Comparison of ENCODE assay signal across 8 mouse cellular contexts in genomic region chr14:16818602-16819250, GRCm38 (mm10). TPM values are rescaled to one million over a fixed set of nuclear protein-coding genes. Genes with fewer than 3 reads are reported as not detected.
DNase-seq lines count a peak whose midpoint lies in the region; ATAC-seq lines count a peak whose summit lies in the region.

TSS of gene Rarb (minus strand) at chr14:16819156.

- DNase-seq in cerebellum, postnatal 10 days: peak; percentile 15 to 27
- DNase-seq in cerebellum, adult 18-20 months: no peak
- no peak for DNase-seq in heart, postnatal 14 days
- DNase-seq in cerebellum, postnatal 25 days: no peak

- H3K36me3 ChIP-seq in midbrain, embryonic 12.5 days: no peaks in the 10 kb centered on the region
- H3K36me3 ChIP-seq in midbrain, embryonic 15.5 days (replicated peaks): no peaks in the 10 kb centered on the region
- H3K36me3 ChIP-seq in neural tube, embryonic 14.5 days (ENCODE audit: control insufficient read depth, insufficient read depth, low read length): no peaks in the 10 kb centered on the region

- no peak within 1 kb of the TSS for H3K9ac ChIP-seq in midbrain, embryonic 12.5 days (replicated peaks)
- H3K9ac ChIP-seq in midbrain, embryonic 15.5 days: no peak within 1 kb of the TSS
- no peak within 1 kb of the TSS for H3K9ac ChIP-seq in neural tube, embryonic 14.5 days (replicated peaks; ENCODE audit: low read depth, low read length)

- no peak for ATAC-seq in midbrain, embryonic 12.5 days (ENCODE audit: low FRiP score, low read depth)
- no peak for ATAC-seq in midbrain, embryonic 15.5 days (replicated peaks)
- ATAC-seq in neural tube, embryonic 14.5 days (ENCODE audit: low read depth): no peak
- ATAC-seq in megakaryocyte, adult 5-6 weeks (ENCODE audit: poor library complexity, severe bottlenecking): no peak

- WGBS in midbrain, embryonic 12.5 days: 96% methylated on average over 4 of the region's 4 CpGs
- 95% methylated on average over 4 of the region's 4 CpGs for WGBS in midbrain, embryonic 15.5 days
- WGBS in neural tube, embryonic 14.5 days: 95% methylated on average over 4 of the region's 4 CpGs

- H3K9me3 ChIP-seq in midbrain, embryonic 12.5 days: no peaks in the 10 kb centered on the region
- no peaks in the 10 kb centered on the region for H3K9me3 ChIP-seq in midbrain, embryonic 15.5 days
- no peaks in the 10 kb centered on the region for H3K9me3 ChIP-seq in neural tube, embryonic 14.5 days (ENCODE audit: control insufficient read depth, low read length)

- intact Hi-C loops in heart, postnatal 14 days (cut with DNase I): no loop called here

- H3K4me1 ChIP-seq in midbrain, embryonic 12.5 days: peaks cover 5% of the 10 kb centered on the region
- H3K4me1 ChIP-seq in midbrain, embryonic 15.5 days: peaks cover 9% of the 10 kb centered on the region
- 0 out of 2 replicates have a peak, but pooled peaks cover 2% of the 10 kb centered on the region for H3K4me1 ChIP-seq in neural tube, embryonic 14.5 days (ENCODE audit: control insufficient read depth, insufficient read depth, low read length)

- H3K4me3 ChIP-seq in midbrain, embryonic 12.5 days: no peak within 1 kb of the TSS
- H3K4me3 ChIP-seq in midbrain, embryonic 15.5 days: no peak within 1 kb of the TSS
- H3K4me3 ChIP-seq in neural tube, embryonic 14.5 days (ENCODE audit: low read depth, low read length): no peak within 1 kb of the TSS

- H3K4me2 ChIP-seq in midbrain, embryonic 12.5 days (replicated peaks): no peak within 1 kb of the TSS
- H3K4me2 ChIP-seq in midbrain, embryonic 15.5 days: no peak within 1 kb of the TSS
- no peak within 1 kb of the TSS for H3K4me2 ChIP-seq in neural tube, embryonic 14.5 days (ENCODE audit: low read depth, low read length)

- no peak within 1 kb of the TSS for H3K27ac ChIP-seq in midbrain, embryonic 12.5 days (replicated peaks)
- no peak within 1 kb of the TSS for H3K27ac ChIP-seq in midbrain, embryonic 15.5 days
- H3K27ac ChIP-seq in neural tube, embryonic 14.5 days (ENCODE audit: low read depth, low read length): no peak within 1 kb of the TSS

- H3K27me3 ChIP-seq in midbrain, embryonic 12.5 days: no peaks in the 10 kb centered on the region
- H3K27me3 ChIP-seq in midbrain, embryonic 15.5 days (replicated peaks): no peaks in the 10 kb centered on the region
- H3K27me3 ChIP-seq in neural tube, embryonic 14.5 days (ENCODE audit: control insufficient read depth, insufficient read depth, low read length): no peaks in the 10 kb centered on the region

RNA-seq across cellular contexts. Expression of gene Rarb, which starts in this region (rescaled TPM):
- polyA plus RNA-seq in midbrain, embryonic 12.5 days (2016; fragmentation: Nextera tagmentation; extraction: Ambion mirVana): 10.7 and 15.7 TPM in 2 replicates
- 8.1 and 8.6 TPM in 2 replicates for polyA plus RNA-seq in midbrain, embryonic 15.5 days (2015; fragmentation: Nextera tagmentation; extraction: Ambion mirVana)
- total RNA-seq in heart, postnatal 14 days (2021): 10 to 100 TPM; 15.8 to 18.6 TPM
- 25.2 and 32.3 TPM in 2 replicates for polyA plus RNA-seq in neural tube, embryonic 14.5 days (2014; fragmentation: Nextera tagmentation; extraction: Ambion mirVana)
- not detected in 2 replicates for total RNA-seq in megakaryocyte, adult 5-6 weeks (2015)
- 0.11 TPM in 1 of 2 replicates, not detected in the other for total RNA-seq in megakaryocyte, adult 5-6 weeks (2017)

Comparison
In these comparisons a context has a peak if more than half of its experiments do, and no peak if none do; other contexts are left out.
1. RNA of gene Rarb (total RNA-seq): 15.8 to 18.6 TPM in heart, postnatal 14 days; 0.11 TPM in megakaryocyte, adult 5-6 weeks; every median in the first group is over 10 times any median in the second.
2. DNase-seq: peak in cerebellum, postnatal 10 days (2 of 2); none in cerebellum, adult 18-20 months (0 of 2), heart, postnatal 14 days (0 of 2) and cerebellum, postnatal 25 days (0 of 2).